Mouse (Mus musculus): Measurements from ENCODE around the gene Phf10. TPM values are rescaled to one million over a fixed set of nuclear protein-coding genes. Genes with fewer than 3 reads are reported as not detected.
A peak's percentile ranks its signal among the peaks of the same experiment; 100 is the strongest.
"Not testable (repeated sequence)": the region's sequence is repeated elsewhere in the genome, so short reads cannot be mapped to it uniquely, and the experiment has no call there.

Gene Phf10
- polyA plus RNA-seq, 1 experiment from 2014 or later: 27.2 TPM

DNA sequence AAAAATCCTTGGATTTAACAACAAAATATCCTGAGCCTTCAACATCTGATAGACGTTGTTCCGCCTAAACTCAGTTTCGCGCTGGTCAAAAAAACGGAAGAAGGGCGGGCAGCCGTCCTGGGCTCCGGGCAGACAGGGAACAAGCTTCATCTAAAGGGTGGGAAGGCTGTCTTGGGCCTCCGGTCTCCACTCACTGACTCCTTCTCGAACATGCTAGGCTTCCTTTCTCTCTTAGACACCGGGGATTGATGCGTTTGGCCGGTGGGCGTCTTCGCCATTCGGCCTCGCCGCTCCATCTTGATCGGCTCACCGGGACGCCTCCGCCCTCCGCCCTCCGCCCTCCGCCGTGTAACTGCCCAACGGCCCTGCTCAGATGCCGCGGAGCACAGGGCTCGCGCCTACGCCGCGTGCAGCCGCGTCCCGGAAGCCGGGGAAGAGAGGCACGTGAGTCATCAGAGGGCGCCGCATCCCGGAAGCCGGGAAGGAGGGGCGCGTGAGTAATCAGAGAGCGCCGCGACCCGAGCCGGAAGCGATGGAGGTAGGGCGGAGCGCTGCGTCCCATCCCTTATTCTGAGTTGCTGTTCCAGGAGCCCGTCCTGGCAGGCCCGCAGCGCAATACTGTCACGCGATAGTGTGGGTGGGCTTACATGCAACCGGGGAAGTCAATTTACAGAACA is 17.4 kb upstream of the Phf10 start, which contains the start of the genes 9030025P20Rik and Gm3417:
Gene 9030025P20Rik, plus strand, starts transcription at position 107 of the 677 bp plus-strand sequence.
Gene Gm3417, minus strand, starts transcription at position 429 of the 677 bp plus-strand sequence.
- not testable (repeated sequence) for H3K4me2 ChIP-seq (ENCODE audit: low read depth, low read length); H3K9me3 ChIP-seq (replicated peaks; ENCODE audit: control insufficient read depth, low read length); H3K4me3 ChIP-seq (ENCODE audit: low read length); H3K36me3 ChIP-seq (ENCODE audit: control insufficient read depth, insufficient read depth); H3K27ac ChIP-seq (ENCODE audit: low read length); H3K9ac ChIP-seq (ENCODE audit: low read length); H3K27me3 ChIP-seq (ENCODE audit: control insufficient read depth, insufficient read depth, low read length); H3K4me1 ChIP-seq (ENCODE audit: control insufficient read depth, insufficient read depth, low read length)
- ATAC-seq (replicated peaks; ENCODE audit: extremely low read depth, insufficient read depth, low FRiP score): peak; percentile 97
- no CpG with 5 or more reads among the region's 60 CpGs for WGBS

DNA sequence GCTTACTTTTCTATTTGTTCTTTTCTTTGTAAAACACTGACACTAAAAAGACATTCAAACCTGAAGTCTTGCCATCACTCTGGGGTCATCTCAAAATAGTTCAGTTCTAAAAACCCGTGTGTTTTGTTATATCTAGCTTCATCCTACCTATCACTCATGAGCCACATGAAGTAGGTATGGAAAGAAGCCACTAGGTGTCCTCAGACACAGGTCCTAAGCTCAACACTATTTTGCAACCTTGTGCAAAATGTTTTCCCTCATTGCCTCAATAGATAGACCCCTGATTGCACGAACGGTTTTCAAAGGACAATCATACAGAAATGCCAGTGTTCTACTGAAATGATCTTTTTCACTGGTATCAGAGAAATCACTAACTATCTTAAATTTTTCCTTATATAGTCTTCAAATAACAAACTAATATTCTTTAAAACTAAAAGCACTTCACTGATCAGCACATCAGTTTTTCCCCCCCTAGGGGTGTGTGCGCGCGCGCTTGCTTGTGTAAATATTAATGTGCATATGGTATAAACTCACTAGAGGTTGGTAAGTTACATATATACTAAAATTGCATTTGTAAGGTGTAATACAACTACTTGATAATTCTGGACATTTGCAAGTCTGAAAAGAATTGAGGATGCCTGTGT is 16.8 kb upstream of the Phf10 start:
- under 1% methylated on average over 4 of the region's 7 CpGs for WGBS
- not testable (repeated sequence) for H3K4me2 ChIP-seq (ENCODE audit: low read depth, low read length); H3K9ac ChIP-seq (ENCODE audit: low read length); ATAC-seq (replicated peaks; ENCODE audit: extremely low read depth, insufficient read depth, low FRiP score); H3K4me3 ChIP-seq (ENCODE audit: low read length); H3K36me3 ChIP-seq (ENCODE audit: control insufficient read depth, insufficient read depth); H3K27ac ChIP-seq (ENCODE audit: low read length); H3K9me3 ChIP-seq (replicated peaks; ENCODE audit: control insufficient read depth, low read length); H3K4me1 ChIP-seq (ENCODE audit: control insufficient read depth, insufficient read depth, low read length); H3K27me3 ChIP-seq (ENCODE audit: control insufficient read depth, insufficient read depth, low read length)

DNA sequence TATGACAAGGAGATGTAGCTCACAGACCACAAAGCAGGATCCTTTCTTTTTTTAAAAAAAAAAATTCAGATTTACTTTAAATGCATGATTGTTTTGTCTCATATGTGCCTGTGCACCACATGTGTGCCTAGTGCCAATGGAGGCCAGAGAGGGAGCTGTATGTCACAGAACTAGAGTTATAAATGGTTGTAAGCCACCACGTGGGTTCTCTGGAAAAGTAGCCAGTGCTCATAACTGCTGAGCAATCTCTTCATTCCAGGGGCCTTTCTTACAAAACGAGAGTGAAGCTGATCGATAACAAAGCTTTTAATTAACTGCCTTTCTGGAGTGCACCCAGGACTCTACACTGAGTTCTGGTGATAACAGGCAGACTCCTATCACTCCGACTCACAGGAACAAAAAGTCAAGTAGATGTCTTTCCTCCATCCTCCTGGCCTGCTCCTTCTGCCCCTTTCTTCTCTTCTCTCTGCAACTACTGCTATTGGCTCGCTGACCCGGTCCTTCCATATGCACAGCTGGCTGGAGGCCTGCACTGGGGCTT is 7.4 kb upstream of the Phf10 start:
- not testable (repeated sequence) for H3K9me3 ChIP-seq (replicated peaks; ENCODE audit: control insufficient read depth, low read length); H3K36me3 ChIP-seq (ENCODE audit: control insufficient read depth, insufficient read depth); H3K9ac ChIP-seq (ENCODE audit: low read length); H3K4me1 ChIP-seq (ENCODE audit: control insufficient read depth, insufficient read depth, low read length); H3K4me3 ChIP-seq (ENCODE audit: low read length); H3K4me2 ChIP-seq (ENCODE audit: low read depth, low read length); H3K27me3 ChIP-seq (ENCODE audit: control insufficient read depth, insufficient read depth, low read length); ATAC-seq (replicated peaks; ENCODE audit: extremely low read depth, insufficient read depth, low FRiP score); H3K27ac ChIP-seq (ENCODE audit: low read length)
- WGBS: no CpG with 5 or more reads among the region's 6 CpGs

DNA sequence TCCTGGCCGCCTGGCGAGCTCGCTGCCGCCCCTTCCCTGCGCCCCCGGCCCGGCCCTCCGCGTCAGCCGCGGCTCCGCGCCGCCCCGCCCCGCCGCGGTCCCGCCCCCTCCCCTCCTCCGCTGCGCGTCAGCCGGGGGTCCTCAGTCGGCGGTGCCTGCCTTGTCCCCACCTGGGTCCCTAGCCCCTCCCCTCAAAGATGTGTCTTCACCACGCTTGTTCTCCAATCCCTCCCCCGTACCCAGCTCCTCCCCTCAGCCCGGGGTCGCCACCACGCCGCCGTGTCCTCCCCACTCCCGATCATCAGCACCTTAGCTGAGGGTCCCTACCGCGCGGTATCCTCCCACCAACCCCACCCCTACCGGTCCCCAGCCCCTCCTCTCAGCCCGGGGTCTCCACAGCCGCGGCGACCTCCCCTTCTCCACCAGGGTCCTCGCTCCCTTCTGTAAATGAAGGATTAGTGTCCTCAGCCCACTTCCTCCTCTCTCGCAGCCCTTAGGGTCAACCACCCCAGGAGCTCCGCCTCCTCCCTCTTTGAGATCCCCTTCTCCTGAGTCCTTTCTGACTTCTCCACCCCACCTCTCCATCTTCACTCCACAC is 583 bp upstream of the Phf10 start:
- not testable (repeated sequence) for H3K4me3 ChIP-seq (ENCODE audit: low read length); H3K36me3 ChIP-seq (ENCODE audit: control insufficient read depth, insufficient read depth); H3K4me2 ChIP-seq (ENCODE audit: low read depth, low read length); H3K9ac ChIP-seq (ENCODE audit: low read length); H3K27me3 ChIP-seq (ENCODE audit: control insufficient read depth, insufficient read depth, low read length); H3K4me1 ChIP-seq (ENCODE audit: control insufficient read depth, insufficient read depth, low read length); H3K9me3 ChIP-seq (replicated peaks; ENCODE audit: control insufficient read depth, low read length); H3K27ac ChIP-seq (ENCODE audit: low read length)
- ATAC-seq (replicated peaks; ENCODE audit: extremely low read depth, insufficient read depth, low FRiP score): peak; percentile 81
- no CpG with 5 or more reads among the region's 44 CpGs for WGBS

DNA sequence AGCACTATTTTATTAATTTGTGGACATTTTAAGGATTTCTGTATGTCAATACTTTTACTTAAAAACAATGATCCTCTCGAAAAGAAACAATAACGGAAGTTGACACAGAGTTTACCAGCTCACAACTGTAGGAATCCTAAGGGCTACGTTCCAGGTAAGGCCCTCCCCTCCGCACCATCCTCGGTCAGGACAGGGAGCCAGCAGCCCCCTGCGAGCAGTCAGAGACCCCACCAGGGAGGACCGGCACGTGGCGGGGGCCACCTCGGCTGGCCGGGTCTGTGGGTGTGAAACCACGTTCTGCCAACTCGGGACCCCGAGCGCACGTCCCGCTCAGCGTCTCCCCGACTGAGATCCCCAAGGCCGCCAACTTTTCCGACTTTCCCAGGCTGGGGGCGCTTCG is 553 bp downstream of the Phf10 start:
- WGBS: 0% methylated on average over 19 of the region's 23 CpGs
- Histone ChIP-seq H3K9me3 (replicated peaks; ENCODE audit: control insufficient read depth, low read length) (no peaks in the 10 kb centered on the region), H3K27me3 (ENCODE audit: control insufficient read depth, insufficient read depth, low read length) (no peaks in the 10 kb centered on the region), H3K4me2 (ENCODE audit: low read depth, low read length) (peak overlapping the region; percentile 96), H3K27ac (ENCODE audit: low read length) (peak overlapping the region; percentile 80; the same call in 1 of the 2 replicates), H3K36me3 (ENCODE audit: control insufficient read depth, insufficient read depth) (peaks cover 4% of the 10 kb centered on the region; the same call in 1 of the 2 replicates), H3K4me1 (ENCODE audit: control insufficient read depth, insufficient read depth, low read length) (peaks cover 8% of the 10 kb centered on the region), H3K9ac (ENCODE audit: low read length) (peak overlapping the region; percentile 86), H3K4me3 (ENCODE audit: low read length) (peak overlapping the region; percentile 84)
- peak; percentile 23 for ATAC-seq (replicated peaks; ENCODE audit: extremely low read depth, insufficient read depth, low FRiP score)

DNA sequence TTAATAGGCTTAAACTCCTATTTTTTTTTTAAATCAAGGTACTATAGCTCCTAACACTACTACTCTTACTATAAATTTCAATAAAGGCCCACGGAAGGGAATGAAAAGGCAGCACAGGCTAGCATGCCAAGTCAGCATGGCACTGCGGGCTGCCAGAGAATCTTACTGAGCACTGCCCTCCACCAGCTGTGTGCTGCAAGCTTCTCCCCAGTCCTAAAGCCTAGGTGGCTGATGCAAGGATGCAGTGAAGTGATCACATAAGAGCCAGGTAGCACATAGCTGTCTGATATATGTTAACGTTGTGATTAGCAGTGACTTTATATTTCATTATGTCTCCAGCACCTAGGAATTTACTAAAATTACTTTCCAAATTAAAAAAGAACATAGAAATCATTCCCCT is 1.1 kb downstream of the Phf10 start:
- H3K4me2 ChIP-seq (ENCODE audit: low read depth, low read length): peak overlapping the region; percentile 66
- 28% methylated on average over 3 of the region's 3 CpGs for WGBS
- no peak for ATAC-seq (replicated peaks; ENCODE audit: extremely low read depth, insufficient read depth, low FRiP score)
- no peaks in the 10 kb centered on the region for H3K9me3 ChIP-seq (replicated peaks; ENCODE audit: control insufficient read depth, low read length)
- H3K27ac ChIP-seq (ENCODE audit: low read length): no peak overlapping the region
- peak overlapping the region; percentile 36 for H3K4me3 ChIP-seq (ENCODE audit: low read length)
- H3K4me1 ChIP-seq (ENCODE audit: control insufficient read depth, insufficient read depth, low read length): peaks cover 8% of the 10 kb centered on the region
- H3K36me3 ChIP-seq (ENCODE audit: control insufficient read depth, insufficient read depth): peaks cover 4% of the 10 kb centered on the region; the same call in 1 of the 2 replicates
- H3K9ac ChIP-seq (ENCODE audit: low read length): peak overlapping the region; percentile 66
- H3K27me3 ChIP-seq (ENCODE audit: control insufficient read depth, insufficient read depth, low read length): no peaks in the 10 kb centered on the region

DNA sequence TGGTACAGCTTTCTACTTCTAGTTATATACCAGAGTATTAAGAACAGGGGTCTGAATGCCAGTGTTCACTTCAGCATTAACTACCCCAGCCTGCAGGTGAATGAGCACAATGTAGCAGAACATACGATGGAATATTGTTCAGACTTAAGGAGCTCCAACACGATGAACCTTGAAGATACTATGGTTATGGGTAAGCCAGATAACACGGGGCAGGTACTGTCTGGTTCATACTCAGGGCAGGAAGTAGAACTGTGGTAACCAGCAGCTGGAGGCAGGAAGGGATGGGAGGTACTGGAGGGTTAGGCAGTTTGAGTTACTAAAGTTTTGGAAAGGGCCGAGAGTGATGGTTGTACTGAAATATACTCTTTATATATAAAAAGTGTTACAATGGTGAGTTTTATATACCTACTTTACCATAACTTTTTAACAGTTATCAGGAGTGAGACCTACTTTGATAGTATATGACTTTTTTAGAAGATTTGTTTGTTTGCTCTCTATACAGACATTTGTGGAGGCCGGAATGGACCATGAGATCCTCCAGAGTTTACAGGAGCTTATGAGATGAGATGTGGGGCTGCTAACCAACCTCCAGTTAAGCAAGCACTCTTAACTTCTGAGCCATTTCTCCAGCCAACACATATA is 2.3 kb downstream of the Phf10 start:
- Histone ChIP-seq H3K4me3 (ENCODE audit: low read length) (no peak overlapping the region), H3K27me3 (ENCODE audit: control insufficient read depth, insufficient read depth, low read length) (no peaks in the 10 kb centered on the region), H3K27ac (ENCODE audit: low read length) (no peak overlapping the region), H3K36me3 (ENCODE audit: control insufficient read depth, insufficient read depth) (peaks cover 10% of the 10 kb centered on the region; the same call in 1 of the 2 replicates), H3K4me2 (ENCODE audit: low read depth, low read length) (no peak overlapping the region), H3K9ac (ENCODE audit: low read length) (no peak overlapping the region), H3K9me3 (replicated peaks; ENCODE audit: control insufficient read depth, low read length) (no peaks in the 10 kb centered on the region), H3K4me1 (ENCODE audit: control insufficient read depth, insufficient read depth, low read length) (peaks cover 8% of the 10 kb centered on the region)
- ATAC-seq (replicated peaks; ENCODE audit: extremely low read depth, insufficient read depth, low FRiP score): no peak
- 82% methylated on average over 5 of the region's 5 CpGs for WGBS

DNA sequence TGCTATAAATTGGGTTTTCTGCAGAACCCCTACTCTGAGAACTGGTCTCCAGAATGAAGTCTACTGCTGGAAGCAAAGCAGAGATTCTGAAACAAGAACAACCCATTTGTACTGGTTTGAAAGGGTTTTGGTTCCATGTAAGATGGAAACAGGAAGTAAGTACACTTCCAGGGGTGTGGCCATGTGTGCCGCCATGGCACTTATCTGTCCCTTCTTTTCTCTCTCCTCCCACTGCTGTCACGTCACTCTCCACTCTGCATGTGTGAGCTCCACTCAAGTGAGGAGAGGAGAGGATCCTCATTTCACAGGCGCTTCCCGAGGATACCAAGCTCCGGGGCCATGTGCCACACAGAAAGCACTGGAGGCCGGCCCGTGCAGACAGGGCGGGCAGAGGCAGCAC is 7.6 kb downstream of the Phf10 start:
- H3K27ac ChIP-seq (ENCODE audit: low read length): no peak overlapping the region
- WGBS: 79% methylated on average over 8 of the region's 8 CpGs
- no peak overlapping the region for H3K4me2 ChIP-seq (ENCODE audit: low read depth, low read length)
- no peaks in the 10 kb centered on the region for H3K9me3 ChIP-seq (replicated peaks; ENCODE audit: control insufficient read depth, low read length)
- H3K9ac ChIP-seq (ENCODE audit: low read length): no peak overlapping the region
- no peaks in the 10 kb centered on the region for H3K27me3 ChIP-seq (ENCODE audit: control insufficient read depth, insufficient read depth, low read length)
- ATAC-seq (replicated peaks; ENCODE audit: extremely low read depth, insufficient read depth, low FRiP score): no peak
- H3K4me1 ChIP-seq (ENCODE audit: control insufficient read depth, insufficient read depth, low read length): no peaks in the 10 kb centered on the region
- H3K36me3 ChIP-seq (ENCODE audit: control insufficient read depth, insufficient read depth): peaks cover 38% of the 10 kb centered on the region
- H3K4me3 ChIP-seq (ENCODE audit: low read length): no peak overlapping the region

All from heart, embryonic 16.5 days (tissue).